Mouse (Mus musculus): ENCODE data around the gene Zfp385c.

DNA sequence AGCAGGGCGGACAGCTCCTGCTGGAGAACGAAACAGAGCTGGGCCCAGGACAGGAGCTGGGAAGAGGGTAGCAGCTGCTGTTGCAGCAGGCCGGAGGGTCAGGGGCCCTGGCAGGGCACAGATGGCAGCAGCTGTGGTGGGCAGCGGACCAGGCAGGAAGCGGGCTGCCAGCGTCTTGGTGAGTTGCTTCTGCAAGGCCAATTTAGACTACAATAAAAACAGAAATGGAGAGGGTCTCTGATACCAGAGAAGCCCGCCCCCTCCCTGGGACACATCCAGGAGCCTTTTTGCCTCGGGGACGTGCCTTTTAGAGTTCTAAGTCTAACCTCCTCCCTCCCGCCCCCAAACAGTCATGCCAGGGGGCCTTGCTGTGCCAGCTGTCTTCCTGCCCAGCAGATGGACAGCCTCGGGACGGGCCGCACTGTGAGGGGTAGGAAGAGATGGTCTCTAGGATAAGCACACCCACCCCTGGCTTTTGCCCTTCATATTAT lies 63.3 kb downstream of the Zfp385c start:
- TF ChIP-seq CTCF (IDR thresholded peaks at IDR 0.05; ENCODE audit: control insufficient read depth, insufficient read depth, low read length) (no peak), POLR2A (IDR thresholded peaks at IDR 0.05; ENCODE audit: borderline replicate concordance, control insufficient read depth, low read depth, low read length) (no peak)

Data from bone marrow, adult 2 months (tissue).